22 mouse cellular contexts compared by ENCODE assay signal in genomic region chr5:84276996-84277395, GRCm38 (mm10).
"Had no signal": no experiment of that assay in that cellular context is flagged by ENCODE, and none has a peak within 500 bp of the region (broad histone marks: within the 10 kb centered on the region; RNA-seq: fewer than 3 reads in every experiment).

No protein-coding gene starts in this region.

- DNase-seq: heart, postnatal 10 days; heart, postnatal 14 days; heart, postnatal 36 days; heart, postnatal 4 days; kidney, adult 11 months; kidney, adult 18-20 months; kidney, adult 2 months; kidney, adult 8-10 months; kidney, adult 9 months; kidney, postnatal 10 days; kidney, postnatal 14 days; kidney, postnatal 25 days; kidney, postnatal 36 days; kidney, postnatal 4 days; layer of hippocampus, adult 9-11 months; layer of hippocampus, postnatal 36 days had no signal

- ATAC-seq: hindbrain, embryonic 16.5 days; hindbrain, postnatal 0 days; inflammation-experienced regulatory T-cells, adult 6 months; intestine, embryonic 15.5 days; intestine, embryonic 16.5 days; intestine, postnatal 0 days had no signal
